Mouse (Mus musculus): ENCODE results near the gene Kcnk3. TPM values are rescaled to one million over a fixed set of nuclear protein-coding genes. Genes with fewer than 3 reads are reported as not detected.

The Kcnk3 gene
- polyA plus RNA-seq, 1 experiment from 2014 or later: 12.9 TPM

- H3K36me3 ChIP-seq (ENCODE audit: control insufficient read depth, insufficient read depth, low read length): no peaks in the 10 kb centered on the region
- 65% methylated on average over 6 of the region's 6 CpGs for WGBS
- no peaks in the 10 kb centered on the region for H3K27me3 ChIP-seq (ENCODE audit: control insufficient read depth, insufficient read depth, low read length)
- H3K4me2 ChIP-seq (ENCODE audit: low read depth, low read length): peak overlapping the region; percentile 88
- no peak overlapping the region; the same call in 1 of the 2 replicates for H3K9ac ChIP-seq (replicated peaks; ENCODE audit: low read depth, low read length)
- H3K4me3 ChIP-seq (ENCODE audit: low read depth, low read length): peak overlapping the region; percentile 78
- H3K4me1 ChIP-seq (ENCODE audit: control insufficient read depth, insufficient read depth, low read length): no peaks in the 10 kb centered on the region
- H3K9me3 ChIP-seq (ENCODE audit: control insufficient read depth, low read length): no peaks in the 10 kb centered on the region
- ATAC-seq (ENCODE audit: low read depth): no peak
- no peak overlapping the region for H3K27ac ChIP-seq (ENCODE audit: low read depth, low read length)
Measured at GRCm38 (mm10) chr5:30665968-30666367, 78.0 kb downstream of the Kcnk3 start.

GRCm38 (mm10) chr5:30666391-30667195 is 78.6 kb downstream of the Kcnk3 start, which contains the start of gene Cenpa:
TSS of gene Cenpa (plus strand) at chr5:30666777.
- Histone ChIP-seq H3K27me3 (ENCODE audit: control insufficient read depth, insufficient read depth, low read length) (no peaks in the 10 kb centered on the region), H3K4me3 (ENCODE audit: low read depth, low read length) (peak within 1 kb of the TSS; percentile 78), H3K36me3 (ENCODE audit: control insufficient read depth, insufficient read depth, low read length) (no peaks in the 10 kb centered on the region), H3K27ac (ENCODE audit: low read depth, low read length) (no peak within 1 kb of the TSS), H3K9ac (replicated peaks; ENCODE audit: low read depth, low read length) (peak within 1 kb of the TSS; percentile 68), H3K9me3 (ENCODE audit: control insufficient read depth, low read length) (no peaks in the 10 kb centered on the region), H3K4me1 (ENCODE audit: control insufficient read depth, insufficient read depth, low read length) (no peaks in the 10 kb centered on the region), H3K4me2 (ENCODE audit: low read depth, low read length) (peak within 1 kb of the TSS; percentile 88)
- under 1% methylated on average over 40 of the region's 40 CpGs for WGBS
- ATAC-seq (ENCODE audit: low read depth): peak; percentile 98

GRCm38 (mm10) chr5:30667215-30667614 is 79.2 kb downstream of the Kcnk3 start:
- no peak for ATAC-seq (ENCODE audit: low read depth)
- whole genome bisulfite sequencing: under 1% methylated on average over 13 of the region's 13 CpGs
- no peaks in the 10 kb centered on the region for H3K36me3 ChIP-seq (ENCODE audit: control insufficient read depth, insufficient read depth, low read length)
- peak overlapping the region; percentile 68 for H3K9ac ChIP-seq (replicated peaks; ENCODE audit: low read depth, low read length)
- no peak overlapping the region for H3K27ac ChIP-seq (ENCODE audit: low read depth, low read length)
- no peaks in the 10 kb centered on the region for H3K9me3 ChIP-seq (ENCODE audit: control insufficient read depth, low read length)
- peak overlapping the region; percentile 78 for H3K4me3 ChIP-seq (ENCODE audit: low read depth, low read length)
- no peaks in the 10 kb centered on the region for H3K4me1 ChIP-seq (ENCODE audit: control insufficient read depth, insufficient read depth, low read length)
- H3K4me2 ChIP-seq (ENCODE audit: low read depth, low read length): peak overlapping the region; percentile 88
- no peaks in the 10 kb centered on the region for H3K27me3 ChIP-seq (ENCODE audit: control insufficient read depth, insufficient read depth, low read length)

- H3K4me3 ChIP-seq (ENCODE audit: low read depth, low read length): peak overlapping the region; percentile 78
- no peaks in the 10 kb centered on the region for H3K4me1 ChIP-seq (ENCODE audit: control insufficient read depth, insufficient read depth, low read length)
- no peak for ATAC-seq (ENCODE audit: low read depth)
- no peaks in the 10 kb centered on the region for H3K9me3 ChIP-seq (ENCODE audit: control insufficient read depth, low read length)
- H3K27ac ChIP-seq (ENCODE audit: low read depth, low read length): no peak overlapping the region
- WGBS: 6% methylated on average over 3 of the region's 3 CpGs
- H3K4me2 ChIP-seq (ENCODE audit: low read depth, low read length): peak overlapping the region; percentile 88
- H3K9ac ChIP-seq (replicated peaks; ENCODE audit: low read depth, low read length): peak overlapping the region; percentile 68; the same call in 1 of the 2 replicates
- no peaks in the 10 kb centered on the region for H3K36me3 ChIP-seq (ENCODE audit: control insufficient read depth, insufficient read depth, low read length)
- no peaks in the 10 kb centered on the region for H3K27me3 ChIP-seq (ENCODE audit: control insufficient read depth, insufficient read depth, low read length)
Measured at GRCm38 (mm10) chr5:30667686-30668085, 79.7 kb downstream of the Kcnk3 start.

GRCm38 (mm10) chr5:30668637-30669495 is 80.9 kb downstream of the Kcnk3 start:
- H3K36me3 ChIP-seq (ENCODE audit: control insufficient read depth, insufficient read depth, low read length): no peaks in the 10 kb centered on the region
- no peak overlapping the region for H3K4me2 ChIP-seq (ENCODE audit: low read depth, low read length)
- H3K27ac ChIP-seq (ENCODE audit: low read depth, low read length): no peak overlapping the region
- H3K9me3 ChIP-seq (ENCODE audit: control insufficient read depth, low read length): no peaks in the 10 kb centered on the region
- H3K9ac ChIP-seq (replicated peaks; ENCODE audit: low read depth, low read length): no peak overlapping the region
- no peaks in the 10 kb centered on the region for H3K4me1 ChIP-seq (ENCODE audit: control insufficient read depth, insufficient read depth, low read length)
- WGBS: 95% methylated on average over 9 of the region's 9 CpGs
- H3K4me3 ChIP-seq (ENCODE audit: low read depth, low read length): no peak overlapping the region
- ATAC-seq (ENCODE audit: low read depth): no peak
- no peaks in the 10 kb centered on the region for H3K27me3 ChIP-seq (ENCODE audit: control insufficient read depth, insufficient read depth, low read length)

- no peak for ATAC-seq (ENCODE audit: low read depth)
- Histone ChIP-seq H3K4me1 (ENCODE audit: control insufficient read depth, insufficient read depth, low read length) (no peaks in the 10 kb centered on the region), H3K27me3 (ENCODE audit: control insufficient read depth, insufficient read depth, low read length) (no peaks in the 10 kb centered on the region), H3K27ac (ENCODE audit: low read depth, low read length) (no peak overlapping the region), H3K36me3 (ENCODE audit: control insufficient read depth, insufficient read depth, low read length) (no peaks in the 10 kb centered on the region), H3K4me2 (ENCODE audit: low read depth, low read length) (no peak overlapping the region), H3K9me3 (ENCODE audit: control insufficient read depth, low read length) (no peaks in the 10 kb centered on the region), H3K4me3 (ENCODE audit: low read depth, low read length) (no peak overlapping the region), H3K9ac (replicated peaks; ENCODE audit: low read depth, low read length) (no peak overlapping the region)
- 90% methylated on average over 3 of the region's 3 CpGs for WGBS
Measured at GRCm38 (mm10) chr5:30669496-30669830, 81.5 kb downstream of the Kcnk3 start.

- H3K4me1 ChIP-seq (ENCODE audit: control insufficient read depth, insufficient read depth, low read length): no peaks in the 10 kb centered on the region
- H3K4me3 ChIP-seq (ENCODE audit: low read depth, low read length): no peak overlapping the region
- H3K27me3 ChIP-seq (ENCODE audit: control insufficient read depth, insufficient read depth, low read length): no peaks in the 10 kb centered on the region
- no peak overlapping the region for H3K27ac ChIP-seq (ENCODE audit: low read depth, low read length)
- WGBS: 94% methylated on average over 7 of the region's 7 CpGs
- no peak overlapping the region for H3K4me2 ChIP-seq (ENCODE audit: low read depth, low read length)
- no peak overlapping the region for H3K9ac ChIP-seq (replicated peaks; ENCODE audit: low read depth, low read length)
- H3K9me3 ChIP-seq (ENCODE audit: control insufficient read depth, low read length): no peaks in the 10 kb centered on the region
- H3K36me3 ChIP-seq (ENCODE audit: control insufficient read depth, insufficient read depth, low read length): no peaks in the 10 kb centered on the region
- ATAC-seq (ENCODE audit: low read depth): no peak
Measured at GRCm38 (mm10) chr5:30670091-30670490, 82.1 kb downstream of the Kcnk3 start.

GRCm38 (mm10) chr5:30674001-30674400 is 86.0 kb downstream of the Kcnk3 start:
- WGBS: 88% methylated on average over 7 of the region's 7 CpGs
- Histone ChIP-seq H3K9ac (replicated peaks; ENCODE audit: low read depth, low read length) (no peak overlapping the region), H3K4me2 (ENCODE audit: low read depth, low read length) (no peak overlapping the region), H3K9me3 (ENCODE audit: control insufficient read depth, low read length) (no peaks in the 10 kb centered on the region), H3K36me3 (ENCODE audit: control insufficient read depth, insufficient read depth, low read length) (no peaks in the 10 kb centered on the region), H3K27me3 (ENCODE audit: control insufficient read depth, insufficient read depth, low read length) (no peaks in the 10 kb centered on the region), H3K27ac (ENCODE audit: low read depth, low read length) (no peak overlapping the region), H3K4me3 (ENCODE audit: low read depth, low read length) (no peak overlapping the region), H3K4me1 (ENCODE audit: control insufficient read depth, insufficient read depth, low read length) (no peaks in the 10 kb centered on the region)
- ATAC-seq (ENCODE audit: low read depth): no peak
